Mouse (Mus musculus): ENCODE results near the gene Basp1.

The Basp1 gene

GRCm38 (mm10) chr15:25428551-25428950, 15.0 kb upstream of the Basp1 start:
- in situ Hi-C loops (cut with MseI, MboI) = loop anchor here in 1 of 2 experiments (10.0 kb wide), 1 partner anchor 296 kb away; no protein-coding TSS in a partner anchor

DNA sequence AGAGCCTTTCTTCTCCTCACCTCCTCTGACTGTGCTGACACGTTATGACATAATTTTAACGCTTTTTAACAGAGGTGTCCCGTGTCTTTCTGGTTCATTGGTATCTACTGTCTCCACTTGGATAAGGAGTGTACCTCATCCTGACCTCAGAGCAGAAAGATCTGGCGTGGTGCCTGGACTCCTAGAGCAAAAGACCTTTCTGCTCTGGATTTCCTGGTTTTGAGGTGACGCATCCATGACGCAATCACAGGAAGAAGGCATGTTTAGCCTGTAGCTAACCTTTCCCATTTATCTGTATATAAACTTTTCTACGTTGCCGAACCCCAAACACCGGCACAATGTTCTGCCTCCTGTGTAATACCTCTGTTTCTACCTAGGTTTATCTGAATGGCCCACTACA, 6.7 kb upstream of the Basp1 start:
- in situ Hi-C loops (cut with MseI, MboI) = loop anchor here (10.0 to 25.0 kb wide), 2 partner anchors 305 to 833 kb away; no protein-coding TSS in a partner anchor

- in situ Hi-C loops (cut with MseI, MboI) = loop anchor here (10.0 to 25.0 kb wide), 4 partner anchors 272 to 829 kb away; no protein-coding TSS in a partner anchor
Measured at GRCm38 (mm10) chr15:25416367-25416766, 2.8 kb upstream of the Basp1 start.

GRCm38 (mm10) chr15:25415958-25416357, 2.4 kb upstream of the Basp1 start:
- in situ Hi-C loops (cut with MseI, MboI) = loop anchor here (10.0 to 25.0 kb wide), 4 partner anchors 271 to 829 kb away; no protein-coding TSS in a partner anchor

GRCm38 (mm10) chr15:25414747-25415119, 1.2 kb upstream of the Basp1 start:
- in situ Hi-C loops (cut with MseI, MboI) = loop anchor here (10.0 to 25.0 kb wide), 4 partner anchors 270 to 827 kb away; no protein-coding TSS in a partner anchor

GRCm38 (mm10) chr15:25414011-25414746, 615 bp upstream of the Basp1 start:
- in situ Hi-C loops (cut with MseI, MboI) = loop anchor here (10.0 to 25.0 kb wide), 4 partner anchors 269 to 827 kb away; no protein-coding TSS in a partner anchor

DNA sequence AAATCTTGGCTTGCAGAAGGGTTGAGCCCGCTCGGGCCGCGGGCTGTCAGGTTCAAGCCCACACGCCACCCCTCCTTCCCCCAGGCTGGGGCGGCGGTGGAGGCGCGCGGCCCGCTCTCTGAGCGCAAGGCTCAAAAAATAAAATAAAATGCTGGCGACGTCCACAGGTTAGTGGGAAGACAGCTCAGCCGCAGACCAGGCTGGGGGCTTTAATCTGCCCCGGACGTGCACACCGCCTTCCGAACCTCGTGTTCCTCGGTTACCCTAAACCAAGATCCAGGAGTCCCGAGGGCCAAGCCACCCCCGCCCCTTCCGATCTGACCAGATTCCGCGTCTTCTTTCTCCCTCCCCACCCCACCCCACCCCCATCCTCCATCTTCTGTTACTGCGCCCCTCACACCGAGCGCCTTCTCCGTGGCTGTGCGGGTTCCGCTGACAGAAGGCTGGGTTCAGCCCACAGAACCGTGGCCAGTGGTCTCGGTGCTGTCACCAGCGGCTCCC, 753 bp downstream of the Basp1 start:
- in situ Hi-C loops (cut with MseI, MboI) = loop anchor here (10.0 to 25.0 kb wide), 4 partner anchors 268 to 826 kb away; no protein-coding TSS in a partner anchor

DNA sequence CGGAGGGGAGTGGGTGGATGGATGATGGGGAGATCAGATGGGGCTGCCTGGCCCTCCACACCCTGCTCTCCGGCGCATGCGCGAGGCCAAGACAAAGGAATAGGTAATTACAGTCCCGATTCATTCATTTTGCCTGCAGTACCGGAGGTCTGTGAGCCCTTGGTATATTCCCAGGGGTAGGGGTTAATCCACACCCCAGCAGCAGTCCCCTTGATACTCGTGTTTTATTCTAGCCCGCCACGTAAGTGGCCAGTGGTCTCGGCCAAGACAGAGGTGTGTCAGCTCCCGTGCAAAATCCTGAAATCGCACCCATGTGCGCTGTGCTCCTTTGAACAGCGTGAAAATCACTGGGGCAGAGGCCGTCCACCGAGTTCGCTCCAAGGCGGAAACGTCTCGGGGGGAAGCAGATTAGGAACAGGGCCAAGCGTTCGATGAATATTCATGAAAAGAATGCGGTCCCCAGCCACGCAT, 1.4 kb downstream of the Basp1 start:
- in situ Hi-C loops (cut with MseI, MboI) = loop anchor here (10.0 to 25.0 kb wide), 4 partner anchors 267 to 825 kb away; no protein-coding TSS in a partner anchor

DNA sequence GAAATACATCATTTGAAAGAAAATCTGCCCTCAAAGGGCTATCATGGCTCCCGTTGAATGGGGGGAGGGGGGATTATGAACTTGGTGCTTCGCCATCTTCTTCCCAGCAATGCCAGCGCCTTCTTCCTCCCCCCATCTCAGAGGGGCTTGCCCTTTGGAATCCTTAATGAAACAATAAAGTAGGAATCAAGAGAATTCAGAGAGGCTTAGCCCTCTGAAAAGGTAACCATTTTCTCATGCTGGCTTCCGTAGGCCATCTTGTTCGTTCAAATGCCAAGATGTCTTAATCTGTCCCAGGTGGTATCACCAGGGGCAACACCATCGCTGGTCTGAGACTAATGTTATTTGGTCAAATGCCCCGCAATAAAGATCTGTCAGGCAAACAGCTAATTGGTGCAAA, 2.1 kb downstream of the Basp1 start:
- in situ Hi-C loops (cut with MseI, MboI) = loop anchor here (10.0 to 25.0 kb wide), 4 partner anchors 267 to 824 kb away; no protein-coding TSS in a partner anchor

GRCm38 (mm10) chr15:25405926-25406325, 7.6 kb downstream of the Basp1 start:
- in situ Hi-C loops (cut with MseI, MboI) = loop anchor here in 1 of 2 experiments (25.0 kb wide), 1 partner anchor 819 kb away; no protein-coding TSS in a partner anchor

DNA sequence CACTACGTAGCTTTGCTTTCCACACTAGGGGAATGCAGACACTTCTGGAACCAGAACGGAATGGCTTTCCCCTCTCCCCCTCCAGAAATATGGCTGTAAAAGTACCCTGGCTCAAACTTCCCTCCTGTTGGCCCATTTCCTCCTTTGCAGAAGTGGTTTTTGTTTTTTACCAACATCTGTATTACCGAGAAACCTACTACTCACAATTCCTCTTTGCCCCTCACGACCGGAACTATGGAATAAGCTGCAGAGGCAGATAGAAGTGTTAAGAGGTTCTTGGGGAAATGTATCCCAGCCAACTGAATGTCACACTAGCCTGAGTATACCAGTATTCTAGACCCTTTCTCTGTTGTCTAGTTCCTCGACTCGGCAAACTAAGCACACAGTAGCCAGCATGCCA, 9.7 kb downstream of the Basp1 start:
- in situ Hi-C loops (cut with MseI, MboI) = loop anchor here in 1 of 2 experiments (25.0 kb wide), 1 partner anchor 817 kb away; no protein-coding TSS in a partner anchor

DNA sequence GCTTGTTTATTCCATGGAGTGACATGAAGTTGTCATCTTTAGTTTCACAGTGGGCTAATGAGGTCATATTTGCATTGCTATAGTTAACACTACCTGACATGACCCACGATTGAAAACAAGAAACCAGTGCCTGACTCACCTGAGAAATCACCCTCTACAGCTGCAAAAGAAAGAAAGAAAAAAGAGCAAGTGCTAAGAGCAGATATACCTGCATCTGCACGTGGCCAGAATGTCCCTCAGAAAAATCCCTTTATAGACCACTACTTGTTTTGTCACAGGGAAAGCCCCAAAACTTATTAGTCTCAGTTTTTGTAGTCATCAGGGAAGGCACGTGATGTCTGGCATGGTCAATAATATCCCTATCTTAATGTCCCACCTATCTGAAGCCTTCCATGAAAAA, 11.6 kb downstream of the Basp1 start:
- in situ Hi-C loops (cut with MseI, MboI) = loop anchor here in 1 of 2 experiments (25.0 kb wide), 1 partner anchor 815 kb away; no protein-coding TSS in a partner anchor

DNA sequence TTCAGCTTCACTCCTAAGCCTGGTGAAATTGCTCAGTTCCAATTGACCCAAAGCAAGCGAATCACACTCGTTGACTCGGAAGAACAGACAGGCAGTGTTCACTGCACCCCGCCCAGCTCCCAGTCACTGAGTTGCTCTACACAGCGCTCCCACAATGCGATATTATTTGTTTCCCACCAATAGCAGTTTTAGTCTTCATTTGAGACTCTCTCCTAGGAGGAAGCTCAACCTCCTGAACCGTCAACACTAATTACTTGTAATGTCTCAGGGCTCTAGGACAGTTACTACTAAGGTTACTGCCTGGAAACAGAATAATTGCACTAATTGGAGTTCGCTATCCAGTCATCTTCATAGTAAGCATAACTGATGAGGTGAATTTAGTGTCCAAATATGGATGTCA, 13.3 kb downstream of the Basp1 start:
- in situ Hi-C loops (cut with MseI, MboI) = loop anchor here in 1 of 2 experiments (25.0 kb wide), 1 partner anchor 813 kb away; no protein-coding TSS in a partner anchor

DNA sequence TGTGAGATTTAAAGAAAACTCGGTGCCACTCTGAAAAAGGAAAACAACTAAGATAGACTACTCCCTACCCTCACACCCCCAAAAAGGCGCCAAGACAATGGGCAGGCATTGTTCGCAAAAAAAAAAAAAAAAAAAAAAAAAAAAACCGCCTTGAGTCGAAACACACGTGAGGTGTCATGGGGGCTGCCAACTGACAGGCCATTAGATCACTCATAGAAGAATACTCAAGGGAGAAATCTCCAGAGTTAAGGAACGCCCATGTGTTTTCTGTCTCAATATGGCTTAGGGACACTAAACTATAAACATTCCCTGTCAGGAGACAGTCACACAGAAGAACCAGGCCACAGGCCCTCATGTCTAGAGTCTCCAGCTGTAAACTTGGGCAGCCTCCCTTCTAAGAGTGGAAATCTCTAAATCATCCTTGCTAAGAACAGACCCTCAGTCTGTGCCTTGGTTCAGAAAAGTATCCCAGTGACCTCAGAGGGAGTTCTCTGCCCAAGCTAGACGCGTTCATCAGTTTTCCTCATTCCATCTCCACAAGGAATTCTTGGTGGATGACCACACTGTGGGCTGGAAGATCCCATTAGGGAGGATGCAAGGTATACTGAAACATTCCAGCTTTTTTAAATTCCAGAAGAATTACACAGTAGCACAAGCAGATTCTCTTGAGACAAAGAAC, 17.5 kb downstream of the Basp1 start:
- in situ Hi-C loops (cut with MseI, MboI) = no loop called here

- in situ Hi-C loops (cut with MseI, MboI) = no loop called here
Measured at GRCm38 (mm10) chr15:25392525-25393099, 21.0 kb downstream of the Basp1 start.

DNA sequence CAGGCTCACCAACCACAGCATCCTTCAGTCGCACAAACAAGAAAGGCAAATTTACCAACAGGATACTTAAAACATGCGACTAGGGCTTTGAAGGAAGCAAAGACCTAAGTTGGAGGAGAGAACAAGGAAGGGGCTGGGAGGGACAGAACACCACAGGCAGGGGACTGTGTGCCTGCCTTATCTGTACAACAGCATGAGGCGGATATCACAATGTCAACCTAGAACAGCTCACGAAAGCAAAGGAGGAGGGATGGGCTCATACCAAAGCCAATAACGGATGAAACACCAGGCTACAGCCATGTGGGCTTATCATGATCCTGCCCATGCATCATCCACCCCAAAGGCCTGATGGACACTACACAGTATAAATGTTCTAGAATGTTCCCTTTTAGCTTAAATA, 22.4 kb downstream of the Basp1 start:
- in situ Hi-C loops (cut with MseI, MboI) = no loop called here

DNA sequence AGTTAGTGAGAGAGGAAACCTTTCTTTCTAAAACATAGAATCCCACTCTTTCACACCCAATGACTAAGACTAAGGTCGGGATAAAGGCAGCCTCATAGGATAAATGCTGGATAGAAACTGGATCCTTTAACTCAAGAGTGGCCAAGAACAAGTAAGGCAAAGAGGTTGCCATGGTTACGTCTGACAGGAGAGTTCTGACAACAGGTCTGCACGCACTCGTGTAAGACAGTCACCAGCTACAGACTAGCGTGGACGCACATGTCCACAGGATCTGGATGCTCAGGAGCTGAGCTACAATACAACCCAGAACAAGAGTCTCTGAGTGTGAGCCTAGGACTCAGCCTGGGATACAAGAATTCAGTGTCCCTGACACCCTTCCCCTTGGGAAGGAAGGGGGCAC, 26.0 kb downstream of the Basp1 start:
- in situ Hi-C loops (cut with MseI, MboI) = no loop called here

DNA sequence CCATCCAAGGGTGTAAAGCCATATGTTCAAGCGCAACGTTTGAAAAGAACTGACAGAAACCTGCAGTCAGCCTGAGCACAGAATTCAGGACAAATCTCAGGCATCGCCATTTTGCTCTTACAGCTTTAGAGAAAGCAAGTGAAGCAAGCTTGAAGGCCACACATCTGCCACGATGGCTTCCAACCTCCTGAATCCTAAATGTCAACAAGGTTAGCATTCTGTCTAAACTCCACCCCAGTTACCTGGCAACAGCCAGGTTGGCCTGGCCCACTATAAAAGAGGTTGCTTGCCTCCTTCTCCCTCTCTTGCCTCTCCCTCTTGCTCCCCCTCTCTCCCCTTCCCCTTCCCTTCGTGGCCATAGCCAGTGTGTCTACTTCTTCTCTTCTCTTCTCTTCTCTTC, 33.5 kb downstream of the Basp1 start:
- in situ Hi-C loops (cut with MseI, MboI) = no loop called here

GRCm38 (mm10) chr15:25378707-25379106, 34.9 kb downstream of the Basp1 start:
- in situ Hi-C loops (cut with MseI, MboI) = no loop called here

GRCm38 (mm10) chr15:25376914-25377313, 36.6 kb downstream of the Basp1 start:
- in situ Hi-C loops (cut with MseI, MboI) = no loop called here

- in situ Hi-C loops (cut with MseI, MboI) = no loop called here
Measured at GRCm38 (mm10) chr15:25373486-25373885, 40.1 kb downstream of the Basp1 start.

All from mouse trophoblast stem cell (cell line).